Mouse (Mus musculus): ENCODE results near the gene Sptb. TPM values are rescaled to one million over a fixed set of nuclear protein-coding genes. Genes with fewer than 3 reads are reported as not detected.

Sptb gene
- polyA plus RNA-seq, 1 experiment from 2014 or later = 5.4 TPM

DNA sequence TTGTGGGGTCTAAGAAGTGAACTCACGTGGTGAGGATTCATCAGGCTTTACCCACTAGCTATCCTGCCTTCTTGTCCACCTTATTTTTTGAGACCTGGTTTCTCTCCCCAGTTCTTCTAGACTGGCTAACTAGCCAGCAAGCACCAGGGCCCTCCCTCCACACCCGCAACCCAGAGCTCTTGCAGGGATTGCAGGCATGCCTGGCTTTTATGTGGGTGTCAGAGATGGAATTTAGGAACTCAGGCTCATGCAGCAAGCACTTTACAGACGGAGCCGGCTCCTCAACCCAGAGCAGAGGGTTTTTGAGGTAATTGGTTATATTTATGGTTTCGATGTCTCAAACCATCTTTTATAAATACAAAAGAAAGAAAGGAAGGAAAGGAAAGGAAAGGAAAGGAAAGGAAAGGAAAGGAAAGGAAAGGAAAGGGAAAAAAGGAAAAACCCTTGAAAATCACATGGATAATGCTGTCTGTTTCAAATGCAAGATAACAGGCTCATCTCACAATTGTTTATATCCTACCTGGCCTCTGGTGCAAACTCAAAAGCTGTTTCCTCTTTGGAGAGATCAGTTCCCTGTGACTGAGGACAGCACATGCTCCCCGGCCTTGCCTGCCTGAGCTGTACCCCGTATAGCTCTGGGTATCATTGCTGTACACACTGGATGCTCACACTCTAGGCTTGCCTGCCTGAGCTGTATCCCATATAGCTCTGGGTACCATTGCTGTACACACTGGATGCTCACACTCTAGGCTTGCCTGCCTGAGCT is 41.5 kb downstream of the Sptb start:
- 85% methylated on average over 7 of the region's 7 CpGs for WGBS
- Histone ChIP-seq H3K9me3 (no peaks in the 10 kb centered on the region), H3K4me3 (no peak overlapping the region), H3K36me3 (replicated peaks) (no peaks in the 10 kb centered on the region), H3K27me3 (ENCODE audit: poor library complexity, severe bottlenecking) (no peaks in the 10 kb centered on the region), H3K4me1 (peaks cover 35% of the 10 kb centered on the region), H3K27ac (peak overlapping the region; percentile 56; the same call in 1 of the 2 replicates)
- DNase-seq (ENCODE audit: extremely low spot score, low spot score) = no peak

DNA sequence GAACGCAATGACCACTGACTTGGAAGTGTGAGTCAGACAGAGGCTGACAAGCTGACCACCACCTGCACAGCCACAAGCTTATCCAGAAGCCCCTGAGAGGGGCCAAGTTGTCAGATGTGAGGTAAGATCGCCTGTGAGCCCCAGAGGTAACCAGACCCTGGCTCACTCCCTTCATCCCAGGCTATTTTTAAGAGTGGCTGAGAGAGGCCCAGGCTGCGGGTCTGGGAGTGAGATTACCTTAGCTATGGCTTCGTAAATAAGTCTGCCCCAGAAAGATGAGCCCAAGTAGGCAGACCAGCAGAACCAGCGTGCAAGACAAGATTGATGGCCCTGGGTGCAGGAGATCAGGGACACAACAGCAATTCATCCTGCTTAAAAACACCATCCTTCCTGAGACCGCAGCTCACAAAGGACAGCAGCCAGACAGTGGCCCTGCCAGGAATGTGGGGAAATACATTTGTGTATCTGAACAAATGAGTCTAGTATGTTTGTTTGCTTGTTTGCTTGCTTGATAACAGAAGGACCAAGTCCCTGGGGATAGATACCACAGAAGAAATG is 58.5 kb downstream of the Sptb start:
- H3K27ac ChIP-seq = no peak overlapping the region
- H3K4me1 ChIP-seq = peaks cover 15% of the 10 kb centered on the region
- no peaks in the 10 kb centered on the region for H3K27me3 ChIP-seq (ENCODE audit: poor library complexity, severe bottlenecking)
- WGBS = 93% methylated on average over 6 of the region's 6 CpGs
- peaks cover 5% of the 10 kb centered on the region; the same call in 1 of the 2 replicates for H3K9me3 ChIP-seq
- DNase-seq (ENCODE audit: extremely low spot score, low spot score) = no peak
- H3K36me3 ChIP-seq (replicated peaks) = no peaks in the 10 kb centered on the region
- H3K4me3 ChIP-seq = no peak overlapping the region

DNA sequence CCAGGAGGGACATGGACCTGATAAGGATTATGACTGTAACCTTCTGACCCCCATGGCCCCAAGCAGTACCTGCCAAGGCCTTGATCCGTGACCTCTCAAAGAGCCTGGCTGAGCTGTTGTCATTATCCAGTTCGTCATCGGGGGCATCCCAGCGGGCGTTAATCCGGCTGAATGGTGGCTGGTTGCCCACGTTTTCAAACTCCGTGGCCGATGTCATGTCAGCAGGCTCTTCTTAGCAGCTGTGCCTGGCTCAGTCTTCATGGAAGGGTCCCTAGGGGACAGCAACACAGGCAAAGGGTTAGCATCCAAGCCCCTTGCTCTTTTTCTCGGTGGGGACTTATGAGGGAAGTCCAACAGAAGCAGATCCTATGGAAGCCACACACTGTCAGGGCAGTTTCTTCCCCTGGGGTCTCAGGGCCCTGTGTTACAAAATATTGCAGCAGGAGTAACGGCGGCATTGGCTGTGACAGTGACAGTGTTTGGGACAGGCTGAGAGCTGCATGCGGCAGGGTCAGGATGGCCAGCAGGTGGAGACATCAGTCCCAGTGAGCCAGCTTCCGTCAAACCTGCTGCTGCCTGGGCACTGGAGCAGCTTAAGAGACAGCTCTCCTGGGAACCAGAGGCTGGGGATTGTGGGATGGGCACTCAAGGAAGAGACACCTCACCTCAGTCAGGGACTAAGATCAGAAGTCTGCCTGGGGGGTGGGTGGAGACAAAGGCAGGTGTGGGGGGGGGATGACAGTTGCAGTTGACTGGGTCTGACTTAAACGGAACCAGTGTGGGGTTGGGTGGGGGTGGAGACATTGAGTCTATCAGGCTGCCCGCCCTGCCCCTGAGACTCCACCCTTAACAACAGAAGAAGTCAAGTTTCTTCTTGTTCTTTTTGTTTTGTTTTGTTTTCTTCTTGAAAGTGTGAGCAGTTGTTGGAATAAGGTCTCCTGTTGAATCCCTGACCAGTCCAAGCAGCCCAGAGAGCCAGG is 60.3 kb downstream of the Sptb start:
- H3K27ac ChIP-seq = no peak overlapping the region
- H3K36me3 ChIP-seq (replicated peaks) = no peaks in the 10 kb centered on the region

DNA sequence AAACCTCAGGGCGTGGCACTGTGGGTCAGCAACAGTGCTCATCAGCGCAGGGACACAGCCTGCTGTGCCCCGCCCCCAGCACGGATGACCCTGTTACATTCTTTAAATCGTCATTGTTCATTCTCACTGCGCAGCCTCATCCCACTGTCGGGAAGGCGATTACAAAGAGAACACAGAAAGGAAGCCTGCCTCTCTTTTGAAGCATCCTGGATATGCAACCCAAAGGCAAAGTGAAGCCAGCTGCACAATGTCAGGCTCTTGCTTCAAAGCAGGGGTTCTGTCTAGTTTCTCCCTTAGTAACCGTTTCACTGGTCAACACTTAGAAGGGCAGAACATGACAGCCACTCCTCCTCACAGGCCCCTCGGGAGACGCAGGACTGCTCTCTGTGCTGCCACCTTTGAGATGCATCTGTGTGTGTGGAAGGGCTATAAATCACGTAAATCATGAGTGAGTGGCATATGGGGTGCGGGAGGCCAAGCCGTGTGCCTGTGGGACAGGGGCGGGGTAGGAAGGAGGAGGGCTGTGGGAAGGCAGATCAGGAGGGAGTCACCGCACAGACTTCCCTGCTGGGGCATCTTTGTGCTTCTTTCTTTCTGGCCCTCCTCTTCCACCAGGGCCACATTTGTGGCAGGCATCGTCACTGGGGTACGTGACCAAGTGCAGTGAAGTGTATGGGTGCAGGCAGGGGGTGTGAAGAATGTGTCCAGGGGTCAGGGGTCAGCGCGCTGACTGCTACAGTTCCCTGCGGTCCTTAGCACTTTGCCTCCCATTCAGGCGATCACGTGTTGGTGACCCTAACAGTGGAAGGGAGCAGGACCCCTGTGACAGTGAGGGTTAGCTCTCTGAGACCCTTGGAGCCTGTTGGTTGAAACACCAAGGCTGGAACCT is 64.9 kb downstream of the Sptb start:
- 64% methylated on average over 23 of the region's 23 CpGs for WGBS
- no peaks in the 10 kb centered on the region for H3K36me3 ChIP-seq (replicated peaks)
- no peak overlapping the region for H3K4me3 ChIP-seq
- no peak for DNase-seq (ENCODE audit: extremely low spot score, low spot score)
- H3K4me1 ChIP-seq = peaks cover 49% of the 10 kb centered on the region
- no peaks in the 10 kb centered on the region for H3K9me3 ChIP-seq
- H3K27me3 ChIP-seq (ENCODE audit: poor library complexity, severe bottlenecking) = no peaks in the 10 kb centered on the region
- H3K27ac ChIP-seq = peak overlapping the region; percentile 67

More for the DNA sequence above, 60.3 kb downstream of the Sptb start:
- 53% methylated on average over 16 of the region's 16 CpGs for WGBS
- no peak overlapping the region for H3K4me3 ChIP-seq
- peaks cover 5% of the 10 kb centered on the region; the same call in 1 of the 2 replicates for H3K9me3 ChIP-seq
- H3K27me3 ChIP-seq (ENCODE audit: poor library complexity, severe bottlenecking) = no peaks in the 10 kb centered on the region
- DNase-seq (ENCODE audit: extremely low spot score, low spot score) = peak; percentile 60
- H3K4me1 ChIP-seq = peaks cover 27% of the 10 kb centered on the region

DNA sequence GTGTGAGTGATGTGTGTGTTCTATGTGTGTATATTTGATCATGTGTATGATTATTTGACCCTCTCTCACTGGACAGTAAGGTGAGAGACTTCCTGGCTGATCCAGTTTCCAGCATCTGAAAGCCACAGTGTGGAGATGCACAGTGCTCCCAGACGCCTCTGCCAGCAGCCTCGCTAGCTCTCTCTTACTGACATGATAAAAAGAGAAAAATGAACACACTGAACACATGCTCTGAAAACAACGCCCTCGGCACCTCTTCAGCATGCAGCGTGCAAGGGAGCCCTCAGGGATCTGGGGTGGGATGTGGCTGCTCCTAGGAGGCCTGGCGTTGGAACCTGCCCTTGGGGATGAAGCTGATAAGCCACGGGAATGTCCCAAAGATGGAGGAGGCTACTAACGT is 66.7 kb downstream of the Sptb start:
- H3K4me3 ChIP-seq = no peak overlapping the region
- 84% methylated on average over 8 of the region's 8 CpGs for WGBS
- peaks cover 35% of the 10 kb centered on the region for H3K4me1 ChIP-seq
- H3K9me3 ChIP-seq = no peaks in the 10 kb centered on the region
- DNase-seq (ENCODE audit: extremely low spot score, low spot score) = no peak
- no peaks in the 10 kb centered on the region for H3K36me3 ChIP-seq (replicated peaks)
- H3K27me3 ChIP-seq (ENCODE audit: poor library complexity, severe bottlenecking) = no peaks in the 10 kb centered on the region
- H3K27ac ChIP-seq = no peak overlapping the region

DNA sequence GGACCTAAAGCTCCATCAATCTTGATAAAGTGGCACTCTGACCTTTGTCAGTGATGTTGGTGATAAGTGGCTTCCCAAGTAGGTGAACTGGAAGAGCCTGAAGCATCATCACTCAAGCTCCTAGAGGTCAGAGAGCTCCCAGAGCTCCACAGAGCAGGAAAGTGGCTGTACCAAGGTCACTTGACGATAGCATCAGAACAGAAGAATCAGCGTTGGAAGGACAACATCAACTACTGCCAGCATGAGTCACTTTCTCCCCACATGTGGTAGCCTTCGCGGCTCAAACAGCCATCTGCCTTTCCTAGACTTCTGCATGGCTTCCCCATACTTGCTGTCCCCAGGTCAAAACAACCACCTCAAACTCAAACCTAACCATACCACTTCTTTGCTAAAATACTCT is 67.7 kb downstream of the Sptb start:
- no peaks in the 10 kb centered on the region for H3K9me3 ChIP-seq
- 93% methylated on average over 4 of the region's 4 CpGs for WGBS
- H3K4me1 ChIP-seq = peaks cover 35% of the 10 kb centered on the region
- DNase-seq (ENCODE audit: extremely low spot score, low spot score) = no peak
- H3K27ac ChIP-seq = no peak overlapping the region
- no peaks in the 10 kb centered on the region for H3K36me3 ChIP-seq (replicated peaks)
- no peak overlapping the region for H3K4me3 ChIP-seq
- H3K27me3 ChIP-seq (ENCODE audit: poor library complexity, severe bottlenecking) = no peaks in the 10 kb centered on the region

DNA sequence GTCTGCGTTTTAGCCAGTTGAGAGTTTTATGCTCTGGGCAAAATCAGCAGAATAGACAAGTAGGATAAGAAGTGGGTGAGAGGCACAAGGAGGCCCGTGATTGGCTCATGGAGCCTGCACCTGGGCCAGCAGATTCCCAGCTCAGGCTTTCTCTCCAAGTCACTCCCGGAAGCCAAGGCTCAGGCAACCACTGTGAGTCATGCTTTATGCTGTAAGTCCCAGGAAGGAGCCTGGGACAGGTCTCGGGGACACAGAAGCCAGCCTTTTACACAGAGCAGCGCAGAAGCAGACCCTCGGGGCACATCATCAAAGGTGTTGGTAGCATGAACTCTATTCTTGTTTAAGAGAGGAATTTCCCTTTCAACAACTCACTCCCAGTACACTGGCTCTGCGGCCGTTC is 69.7 kb downstream of the Sptb start:
- no peaks in the 10 kb centered on the region for H3K9me3 ChIP-seq
- H3K36me3 ChIP-seq (replicated peaks) = no peaks in the 10 kb centered on the region
- H3K4me3 ChIP-seq = no peak overlapping the region
- no peaks in the 10 kb centered on the region for H3K27me3 ChIP-seq (ENCODE audit: poor library complexity, severe bottlenecking)
- peak; percentile 30 for DNase-seq (ENCODE audit: extremely low spot score, low spot score)
- H3K4me1 ChIP-seq = peaks cover 29% of the 10 kb centered on the region
- H3K27ac ChIP-seq = no peak overlapping the region
- 47% methylated on average over 8 of the region's 8 CpGs for WGBS

DNA sequence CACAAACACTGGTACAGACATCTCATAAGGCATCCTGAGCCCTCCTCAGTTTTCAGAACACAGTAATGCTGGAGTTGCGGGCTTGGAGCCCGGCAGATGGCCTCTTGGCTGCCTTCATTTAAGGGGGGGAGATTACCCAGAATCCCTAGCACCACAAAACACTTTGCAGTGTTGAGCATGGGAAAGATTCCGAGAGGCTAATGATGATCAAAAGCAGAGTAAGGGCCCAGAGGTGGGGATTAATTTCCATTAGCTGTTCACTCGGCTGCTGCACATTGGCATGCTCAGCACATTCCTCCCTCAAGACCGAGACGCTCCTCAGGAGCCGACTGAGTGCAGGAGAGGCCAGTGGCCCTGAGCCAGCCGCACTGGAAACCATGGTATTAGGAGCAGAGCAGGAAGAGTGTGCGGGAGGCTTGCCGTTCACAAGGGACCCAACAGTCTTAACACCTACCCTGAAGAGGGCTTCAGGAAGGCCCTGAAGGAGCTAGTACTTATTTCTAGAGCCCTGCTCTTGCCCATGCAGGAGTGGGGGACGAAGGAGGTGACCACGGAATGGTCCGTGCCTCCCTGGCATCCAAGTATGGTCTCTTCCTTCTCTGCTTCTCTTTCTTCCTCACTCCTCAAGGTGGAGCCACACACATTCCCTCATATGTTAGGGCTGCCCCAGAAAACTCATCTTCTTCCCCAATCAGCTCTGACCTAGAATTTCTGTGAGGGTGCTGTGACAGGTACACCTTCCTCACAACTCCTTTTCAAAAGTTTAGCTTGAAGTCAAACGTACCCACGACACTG is 75.3 kb downstream of the Sptb start:
- H3K27ac ChIP-seq = peak overlapping the region; percentile 5
- 71% methylated on average over 15 of the region's 15 CpGs for WGBS
- DNase-seq (ENCODE audit: extremely low spot score, low spot score) = no peak

DNA sequence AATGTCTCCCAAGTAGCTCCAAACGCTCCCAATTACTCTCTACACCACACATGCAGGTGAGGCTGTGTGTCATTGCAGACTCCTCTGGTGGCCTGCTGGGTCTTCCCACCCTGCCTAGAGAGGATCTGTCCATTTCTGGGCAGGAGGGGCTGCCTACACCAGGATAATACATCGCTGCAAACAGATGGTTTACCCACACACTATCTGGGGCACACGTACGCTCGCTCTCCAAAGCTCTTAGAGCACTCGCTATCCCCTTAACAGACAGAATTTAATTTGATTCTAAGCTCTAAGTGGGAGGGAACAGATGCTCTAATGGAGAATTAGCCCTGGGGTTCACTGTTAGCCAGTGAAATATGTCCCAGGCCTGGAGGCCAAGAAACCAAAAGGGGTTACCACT is 87.0 kb downstream of the Sptb start:
- Histone ChIP-seq H3K27me3 (ENCODE audit: poor library complexity, severe bottlenecking) (no peaks in the 10 kb centered on the region), H3K4me1 (peaks cover 18% of the 10 kb centered on the region), H3K9me3 (no peaks in the 10 kb centered on the region), H3K36me3 (replicated peaks) (no peaks in the 10 kb centered on the region), H3K27ac (no peak overlapping the region), H3K4me3 (no peak overlapping the region)
- DNase-seq (ENCODE audit: extremely low spot score, low spot score) = no peak
- WGBS = 90% methylated on average over 6 of the region's 6 CpGs

More for the DNA sequence above, 75.3 kb downstream of the Sptb start:
- Histone ChIP-seq H3K4me3 (no peak overlapping the region), H3K36me3 (replicated peaks) (no peaks in the 10 kb centered on the region), H3K27me3 (ENCODE audit: poor library complexity, severe bottlenecking) (no peaks in the 10 kb centered on the region), H3K9me3 (no peaks in the 10 kb centered on the region), H3K4me1 (peaks cover 10% of the 10 kb centered on the region)

DNA sequence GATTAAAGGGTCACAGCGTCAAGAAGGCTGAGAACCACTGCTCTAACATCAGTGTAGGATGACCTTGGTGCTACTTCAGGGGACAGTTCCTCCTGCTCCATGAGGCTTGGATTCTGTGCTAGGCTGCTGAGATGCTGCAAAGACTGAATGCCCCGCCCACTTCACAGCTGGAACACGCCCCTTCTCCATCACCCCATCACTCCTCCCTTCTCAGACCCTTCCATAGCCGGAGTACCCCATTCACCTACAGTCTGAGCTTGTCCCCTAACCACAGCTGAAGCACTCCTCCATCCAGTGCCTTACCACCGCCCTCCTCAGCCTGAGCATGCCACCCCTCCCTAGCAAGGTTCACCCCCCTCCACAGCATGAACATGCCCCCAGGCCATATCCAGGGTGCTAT is 90.5 kb downstream of the Sptb start:
- DNase-seq (ENCODE audit: extremely low spot score, low spot score) = no peak
- 57% methylated on average over 5 of the region's 5 CpGs for WGBS
- Histone ChIP-seq H3K9me3 (no peaks in the 10 kb centered on the region), H3K36me3 (replicated peaks) (no peaks in the 10 kb centered on the region), H3K4me3 (no peak overlapping the region), H3K27me3 (ENCODE audit: poor library complexity, severe bottlenecking) (no peaks in the 10 kb centered on the region), H3K27ac (no peak overlapping the region), H3K4me1 (peaks cover 35% of the 10 kb centered on the region)

DNA sequence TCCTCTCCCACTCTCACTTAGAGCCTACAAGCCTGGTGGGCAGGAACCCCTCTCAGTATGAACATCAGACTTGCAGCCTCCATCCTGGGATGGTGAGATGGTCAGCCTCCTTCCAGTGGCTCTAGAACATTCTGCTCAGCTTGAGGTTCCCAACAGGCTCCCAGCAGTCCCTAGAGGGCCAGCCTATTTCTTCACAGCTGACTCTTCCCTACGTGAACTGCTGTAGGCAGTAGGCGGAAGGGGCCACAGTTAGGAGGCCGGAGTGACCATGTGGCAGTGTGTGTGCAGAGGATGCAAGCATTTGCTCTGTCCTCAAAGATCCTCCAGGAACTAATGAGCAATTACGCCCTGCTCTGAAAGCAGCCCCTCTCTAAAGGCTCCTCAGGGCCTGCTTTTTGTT is 92.2 kb downstream of the Sptb start:
- 74% methylated on average over 4 of the region's 4 CpGs for WGBS

More for the DNA sequence above, 92.2 kb downstream of the Sptb start:
- peaks cover 37% of the 10 kb centered on the region for H3K4me1 ChIP-seq
- DNase-seq (ENCODE audit: extremely low spot score, low spot score) = no peak
- H3K27ac ChIP-seq = peak overlapping the region; percentile 69
- no peaks in the 10 kb centered on the region for H3K27me3 ChIP-seq (ENCODE audit: poor library complexity, severe bottlenecking)
- no peaks in the 10 kb centered on the region for H3K36me3 ChIP-seq (replicated peaks)
- H3K4me3 ChIP-seq = no peak overlapping the region
- H3K9me3 ChIP-seq = no peaks in the 10 kb centered on the region
